Mouse (Mus musculus): ENCODE data around the gene Lrmda.

GRCm38 (mm10) chr14:22549166-22549565, 529.7 kb downstream of the Lrmda start:
- TF ChIP-seq EP300 (IDR thresholded peaks at IDR 0.05; ENCODE audit: low read depth) (no peak), CTCF (IDR thresholded peaks at IDR 0.05; ENCODE audit: low read depth) (no peak)

Measured in heart, postnatal 0 days (tissue).